Mouse (Mus musculus) urinary bladder, adult 18-20 months (tissue): ENCODE measurements around the gene Kcnk7.

Experiments used
- DNase-seq, 2 experiments: peaks; one replicate each; pipeline ENCODE4 v3.0.0; 2022; ENCODE audit warnings: low spot score in 2 of 2, mixed read lengths in 2 of 2

Kcnk7 gene

GRCm38 (mm10) chr19:5725029-5725707 lies 21.0 kb downstream of the Kcnk7 start:
- no peak for DNase-seq

DNA sequence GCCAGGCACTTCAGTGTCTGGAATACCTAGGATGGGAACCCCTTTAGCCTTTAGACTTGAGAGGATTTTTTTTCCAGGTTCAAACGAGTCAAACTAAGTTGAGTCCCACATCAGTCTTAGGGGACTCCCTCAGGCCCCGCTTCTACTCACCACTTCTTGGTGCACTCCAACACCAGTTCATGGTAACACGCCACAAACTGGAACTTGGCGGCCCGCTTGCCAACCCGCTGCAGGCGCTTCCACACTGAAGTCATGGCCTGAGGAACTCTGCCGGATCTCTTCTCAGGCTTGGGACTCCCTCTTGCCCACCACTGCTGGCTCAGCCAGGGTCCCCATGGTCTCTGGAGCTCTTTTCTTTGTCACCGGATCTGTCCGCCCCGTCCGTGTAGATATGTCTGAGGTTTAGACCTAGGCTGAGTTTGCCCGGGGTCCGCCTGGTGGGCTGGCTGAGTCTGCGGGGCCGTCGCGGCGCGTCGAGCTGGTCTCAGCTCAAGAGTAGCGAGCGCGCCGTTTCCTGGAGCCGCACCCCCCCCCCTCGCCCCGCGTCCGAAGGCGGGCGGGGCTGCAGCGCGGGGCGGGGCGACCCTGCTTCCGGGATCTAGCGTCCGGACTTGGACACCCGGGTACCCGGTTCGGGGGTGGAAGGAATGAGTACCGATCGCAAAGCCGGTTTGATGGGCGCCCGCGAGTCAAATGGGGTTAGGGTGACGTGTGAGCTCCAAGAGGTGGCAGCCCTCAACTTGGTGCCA lies 21.8 kb downstream of the Kcnk7 start, which contains the start of gene Ehbp1l1:
TSS of gene Ehbp1l1 (minus strand) at position 551 of the 749 bp plus-strand sequence.
- peak; percentile 59 to 66 for DNase-seq

DNA sequence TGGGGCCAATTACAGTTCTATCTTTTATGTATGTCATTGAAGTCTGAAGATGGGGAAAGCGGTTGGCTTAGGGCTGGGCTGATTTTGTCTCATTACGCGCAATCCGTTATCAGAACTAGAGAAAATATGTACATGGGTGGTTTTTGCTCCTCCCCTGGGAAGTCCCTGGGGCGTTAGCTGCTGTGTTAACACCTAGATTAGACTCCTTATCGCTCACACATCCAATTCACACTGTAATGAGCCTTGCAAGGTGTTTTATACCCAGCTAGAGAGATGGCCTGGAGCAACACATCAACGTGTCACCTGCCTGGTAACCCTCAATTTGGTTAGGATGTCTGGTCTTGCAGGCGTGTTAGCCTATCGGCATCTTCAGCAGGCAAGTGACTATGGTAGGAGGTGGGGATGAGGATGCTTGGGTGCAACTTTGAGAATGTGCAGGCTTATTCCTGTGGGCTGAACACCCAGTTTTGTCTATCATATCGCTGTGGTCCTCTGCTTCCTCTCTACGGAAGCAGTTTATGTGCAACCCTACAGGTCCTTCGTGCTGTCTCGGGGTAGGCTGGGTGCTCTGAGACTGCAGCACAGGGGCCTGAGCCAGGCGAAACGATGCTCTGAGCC lies 22.9 kb downstream of the Kcnk7 start:
- DNase-seq: no peak

- peak; percentile 80 to 91 for DNase-seq
Observed at GRCm38 (mm10) chr19:5727701-5728100, 23.5 kb downstream of the Kcnk7 start.

GRCm38 (mm10) chr19:5728631-5729443 lies 24.7 kb downstream of the Kcnk7 start:
- DNase-seq: no peak

GRCm38 (mm10) chr19:5729444-5729815 lies 25.3 kb downstream of the Kcnk7 start, which contains the start of gene Fam89b:
Fam89b (minus strand) TSS chr19:5729653.
- peak; percentile 82 to 90 for DNase-seq

DNA sequence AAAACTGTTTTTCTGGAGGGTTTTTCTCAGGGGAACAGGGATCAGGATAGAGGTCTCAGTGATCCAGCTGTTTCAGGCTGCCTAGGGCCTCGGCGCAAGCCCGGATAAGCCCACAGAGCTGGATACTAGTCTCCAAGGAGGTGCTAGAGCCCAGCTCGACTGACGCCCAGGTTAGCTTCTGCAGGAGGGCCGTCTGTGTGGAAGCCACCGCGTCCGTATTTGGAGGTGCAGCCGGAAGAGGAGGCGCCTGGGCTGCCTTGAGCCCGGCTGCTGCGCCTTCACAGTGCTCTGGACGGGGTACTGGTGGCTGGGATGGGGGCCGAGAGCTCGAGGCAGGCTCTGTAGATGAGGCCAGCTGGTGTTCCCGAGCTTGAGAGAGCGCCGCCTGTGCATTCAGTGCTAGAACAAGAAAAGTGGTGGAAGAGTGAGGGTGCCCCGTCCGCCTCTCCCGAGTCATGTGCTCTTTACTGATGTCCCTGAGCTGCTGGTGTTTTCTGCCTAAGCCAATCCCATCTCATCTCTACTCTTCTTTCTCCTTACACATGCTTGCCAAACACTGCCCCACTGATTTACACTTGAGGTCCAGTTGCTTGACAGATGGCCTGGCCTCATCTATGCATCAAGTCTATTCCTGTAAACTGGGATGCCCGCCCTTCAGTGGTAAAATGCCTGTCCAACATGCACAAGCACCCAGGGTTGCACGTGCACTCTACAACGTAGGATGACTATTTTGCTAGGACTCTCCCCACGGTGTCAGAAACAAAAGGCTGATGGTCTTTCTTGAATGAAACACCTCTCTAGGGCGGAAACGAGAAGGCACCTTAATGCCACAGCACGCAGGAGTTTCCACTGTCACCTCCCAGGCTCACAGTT lies 26.4 kb downstream of the Kcnk7 start:
- DNase-seq: no peak

DNA sequence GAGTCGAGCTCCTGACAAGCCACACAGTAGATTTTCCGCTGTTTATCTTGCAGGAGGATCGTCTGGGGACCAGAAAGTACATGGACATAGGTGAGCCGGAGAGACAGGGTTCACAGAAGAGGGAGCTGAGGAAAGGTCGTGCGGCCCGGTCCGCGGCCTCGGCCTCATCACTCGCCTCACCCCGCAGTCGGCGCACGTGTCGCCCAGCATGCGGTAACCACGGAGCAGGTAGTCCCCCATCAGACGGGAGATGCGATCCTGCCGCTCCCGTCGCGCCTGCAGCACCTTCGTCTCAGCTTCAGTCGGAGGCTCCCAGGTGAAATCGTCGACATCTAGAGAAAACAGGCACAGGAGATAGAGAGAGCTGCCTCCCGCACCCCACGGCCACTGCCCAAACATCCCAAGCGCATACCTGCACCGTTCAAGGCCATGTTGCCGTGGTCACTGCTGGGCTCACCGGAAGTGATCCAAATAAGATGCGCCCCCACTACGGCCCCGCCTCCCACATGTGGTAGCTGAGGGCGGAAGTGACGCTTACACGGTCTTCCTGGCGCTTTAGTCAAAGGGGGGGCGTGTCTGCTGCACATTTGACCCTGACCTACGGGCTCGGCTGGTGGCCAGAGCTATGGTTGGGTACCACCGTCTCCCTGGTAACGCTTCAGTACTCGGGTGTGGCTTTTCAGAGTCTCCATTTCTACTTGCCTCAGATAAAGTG lies 27.3 kb downstream of the Kcnk7 start:
- DNase-seq: peak; percentile 87 to 89

DNA sequence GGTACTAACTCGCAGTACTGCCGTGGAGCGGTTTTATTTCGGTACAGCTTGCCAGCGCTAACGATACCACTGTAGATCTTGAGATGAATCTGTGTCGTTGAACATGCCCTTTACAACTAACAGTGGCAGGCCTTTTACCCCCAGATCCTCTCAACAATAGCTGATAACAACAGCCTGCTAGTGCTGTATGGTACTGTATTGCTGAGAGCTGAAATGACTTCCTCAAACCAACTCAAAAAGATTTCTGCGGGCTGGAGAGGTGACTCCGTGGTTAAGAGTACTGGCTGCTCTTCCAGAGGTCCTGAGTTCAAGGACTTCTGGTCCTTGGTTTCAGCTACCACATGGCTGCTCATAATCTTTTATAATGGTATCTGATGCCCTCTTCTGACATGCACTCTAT lies 30.2 kb downstream of the Kcnk7 start:
- DNase-seq: no peak

DNA sequence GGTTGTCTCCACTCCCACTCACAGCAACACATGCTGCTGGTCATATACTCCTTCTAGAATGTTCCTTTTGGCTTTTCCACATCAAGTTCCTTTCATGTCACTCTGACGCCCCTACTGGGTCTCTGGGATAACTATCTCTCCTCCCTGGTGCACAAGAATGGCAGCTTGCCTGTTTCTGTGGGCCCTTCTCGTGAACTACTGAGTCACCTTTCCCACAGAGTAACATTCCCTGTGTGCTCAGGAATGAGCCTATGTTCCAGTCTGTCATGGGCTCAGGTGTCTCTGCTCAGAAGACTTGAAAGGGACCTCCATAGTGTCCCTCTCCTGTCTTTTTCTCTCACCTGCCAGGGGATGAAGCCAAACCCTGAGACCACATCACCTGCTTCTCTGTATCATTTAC lies 35.3 kb downstream of the Kcnk7 start:
- no peak for DNase-seq

- DNase-seq: no peak
Observed at GRCm38 (mm10) chr19:5740320-5741317, 36.5 kb downstream of the Kcnk7 start, which contains the start of gene Ltbp3. Ltbp3 (plus strand) TSS chr19:5740904.

DNA sequence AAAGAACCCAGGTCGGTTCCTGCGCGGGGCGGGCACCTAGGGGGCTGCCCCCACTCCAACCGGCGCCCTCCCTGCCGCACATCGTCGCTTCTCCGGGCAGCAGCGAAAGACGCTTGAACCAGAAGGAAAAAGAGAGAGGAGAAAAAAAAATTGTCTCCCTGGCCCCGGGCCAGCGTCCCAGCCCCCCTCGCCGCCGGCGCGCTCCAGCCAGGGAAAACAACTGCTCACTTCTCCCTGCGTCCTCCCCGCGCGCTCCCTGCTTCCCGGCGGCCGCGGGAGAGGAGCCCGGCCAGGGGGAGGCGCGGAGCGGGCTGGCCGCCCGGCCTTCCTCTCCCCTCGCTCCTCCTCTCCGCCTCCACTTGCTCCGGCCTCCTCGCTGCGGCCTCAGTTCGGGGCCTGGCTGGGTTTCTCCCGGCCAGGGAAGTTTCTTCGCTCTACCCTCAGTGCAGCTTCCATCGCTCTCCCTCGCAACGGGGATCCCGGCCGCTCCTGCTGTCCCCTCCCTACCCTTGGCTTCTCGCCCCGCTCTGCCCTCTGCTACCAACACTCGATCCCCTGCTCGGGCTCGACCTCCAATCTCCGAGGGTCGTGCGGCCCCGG lies 37.6 kb downstream of the Kcnk7 start:
- peak; percentile 65 to 79 for DNase-seq

DNA sequence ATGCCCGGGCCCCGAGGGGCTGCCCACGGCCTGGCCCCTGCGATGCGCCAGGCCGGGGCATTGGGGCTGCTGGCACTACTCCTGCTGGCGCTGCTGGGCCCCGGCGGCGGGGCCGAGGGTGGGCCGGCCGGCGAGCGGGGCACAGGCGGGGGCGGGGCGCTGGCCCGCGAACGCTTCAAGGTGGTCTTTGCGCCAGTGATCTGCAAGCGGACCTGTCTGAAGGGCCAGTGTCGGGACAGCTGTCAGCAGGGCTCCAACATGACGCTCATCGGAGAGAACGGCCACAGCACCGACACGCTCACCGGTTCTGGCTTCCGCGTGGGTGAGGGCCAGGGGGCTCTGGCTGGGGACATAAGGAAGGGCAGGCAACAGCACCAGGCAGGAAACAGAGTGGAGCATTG lies 38.1 kb downstream of the Kcnk7 start:
- DNase-seq: no peak

- no peak for DNase-seq
Observed at GRCm38 (mm10) chr19:5743576-5743975, 39.4 kb downstream of the Kcnk7 start.

- no peak for DNase-seq
Observed at GRCm38 (mm10) chr19:5745756-5746710, 41.9 kb downstream of the Kcnk7 start.

- no peak for DNase-seq
Observed at GRCm38 (mm10) chr19:5746907-5747363, 42.8 kb downstream of the Kcnk7 start.

DNA sequence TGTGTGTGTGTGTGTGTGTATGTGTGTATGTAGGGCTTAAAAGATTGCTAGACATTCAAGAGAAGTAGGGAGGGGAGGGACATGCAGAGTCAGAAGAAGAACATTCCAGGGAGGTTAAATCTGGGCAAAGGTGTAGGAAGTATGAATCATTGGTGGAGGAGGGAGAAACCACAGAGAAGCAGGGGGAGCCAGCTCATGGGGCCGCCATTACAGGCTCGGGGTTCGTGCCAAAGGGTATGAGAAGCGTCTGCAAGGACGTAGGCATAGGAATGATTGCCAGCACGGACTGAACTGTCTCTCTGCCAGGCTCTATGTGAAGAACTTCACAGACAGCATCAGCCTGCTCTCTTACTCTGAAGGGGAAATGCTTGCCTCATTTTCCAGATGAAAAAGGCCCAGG lies 45.3 kb downstream of the Kcnk7 start:
- DNase-seq: no peak
